Mouse (Mus musculus): ENCODE measurements around the gene Gm10334. TPM values are rescaled to one million over a fixed set of nuclear protein-coding genes. Genes with fewer than 3 reads are reported as not detected.
"Not testable (repeated sequence)": the region's sequence is repeated elsewhere in the genome, so short reads cannot be mapped to it uniquely, and the experiment has no call there.

Gm10334 gene
- 0.28 and 0.30 TPM in 2 replicates for polyA plus RNA-seq (2012; rRNA removed)

DNA sequence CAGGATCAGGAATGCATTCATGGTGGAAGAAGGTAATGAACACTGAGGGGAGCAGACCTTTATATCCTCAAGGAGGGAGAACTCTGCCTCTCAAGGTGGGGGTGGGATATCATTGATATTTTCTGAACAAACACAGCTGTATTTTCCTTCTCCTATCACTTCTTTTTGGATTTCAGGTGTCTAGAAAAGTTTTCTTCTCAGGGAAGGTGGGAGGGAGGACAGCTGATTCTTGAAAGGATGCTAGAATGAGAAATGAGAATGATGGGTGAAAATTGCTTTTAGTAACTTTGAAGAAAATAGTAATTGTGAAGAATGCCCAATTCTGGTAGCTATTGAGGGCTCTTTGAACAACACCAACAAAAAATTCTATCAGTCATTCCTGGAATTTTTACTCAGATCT is at the start of gene Gm10334:
Gm10334 (minus strand) TSS at position 101 of the 400 bp plus-strand sequence.
- not testable (repeated sequence) for DNase-seq; H3K27me3 ChIP-seq (ENCODE audit: control insufficient read depth, insufficient read depth, low read length); H3K36me3 ChIP-seq (ENCODE audit: control insufficient read depth, insufficient read depth, low read length); H3K4me3 ChIP-seq (ENCODE audit: control insufficient read depth, insufficient read depth, low read length); H3K4me1 ChIP-seq (replicated peaks; ENCODE audit: control insufficient read depth, insufficient read depth, low read length); H3K27ac ChIP-seq (ENCODE audit: control insufficient read depth, insufficient read depth, low read length)

DNA sequence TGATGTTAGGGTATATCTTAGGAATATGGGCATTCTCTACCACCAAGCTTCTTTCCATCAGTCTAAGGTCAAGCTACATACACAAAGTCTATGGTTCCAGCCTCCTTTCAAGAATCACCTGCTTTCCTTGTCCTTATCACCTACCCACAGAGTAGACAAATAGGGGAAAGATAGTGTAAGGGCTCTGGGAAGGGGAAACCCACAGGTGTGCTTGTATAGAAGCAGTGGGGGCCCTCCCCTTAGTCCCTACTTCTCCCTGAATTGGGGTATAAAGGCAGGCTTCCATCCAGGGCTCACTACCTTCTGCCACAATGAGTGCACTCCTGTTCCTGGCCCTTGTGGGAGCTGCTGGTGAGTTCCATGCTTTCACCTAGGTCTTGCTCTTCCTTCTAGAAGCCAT is 12.7 kb upstream of the Gm10334 start, which contains the start of gene Prss1:
Prss1 (plus strand) TSS at position 301 of the 400 bp plus-strand sequence.
- H3K4me1 ChIP-seq (replicated peaks; ENCODE audit: control insufficient read depth, insufficient read depth, low read length); H3K36me3 ChIP-seq (ENCODE audit: control insufficient read depth, insufficient read depth, low read length): not testable (repeated sequence)

DNA sequence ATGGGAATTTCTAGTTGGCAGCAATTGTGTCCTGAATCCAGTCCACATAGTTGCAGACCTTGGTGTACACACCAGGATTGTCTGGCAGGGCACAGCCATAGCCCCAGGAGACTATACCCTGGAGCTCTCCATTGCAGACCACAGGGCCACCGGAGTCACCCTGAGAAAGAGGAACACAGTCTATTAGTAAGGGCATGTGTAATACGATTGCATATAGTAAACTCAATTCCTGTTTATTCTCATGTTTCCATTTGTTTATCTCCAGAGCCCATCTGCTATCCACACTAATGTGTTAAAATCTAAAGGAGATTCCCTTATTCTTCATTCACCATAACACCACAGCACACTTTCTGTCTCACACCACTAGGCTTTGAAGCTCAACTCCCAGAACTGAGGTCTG is 3.7 kb downstream of the Gm10334 start:
- H3K4me3 ChIP-seq (ENCODE audit: control insufficient read depth, insufficient read depth, low read length), result not testable (repeated sequence)
- no CpG with 5 or more reads among the region's 2 CpGs for WGBS

More for the DNA sequence above, 12.7 kb upstream of the Gm10334 start, which contains the start of gene Prss1:
- not testable (repeated sequence) for H3K27ac ChIP-seq (ENCODE audit: control insufficient read depth, insufficient read depth, low read length); H3K4me3 ChIP-seq (ENCODE audit: control insufficient read depth, insufficient read depth, low read length); H3K27me3 ChIP-seq (ENCODE audit: control insufficient read depth, insufficient read depth, low read length); DNase-seq

More for the DNA sequence above, 3.7 kb downstream of the Gm10334 start:
- not testable (repeated sequence) for H3K4me1 ChIP-seq (replicated peaks; ENCODE audit: control insufficient read depth, insufficient read depth, low read length); H3K27me3 ChIP-seq (ENCODE audit: control insufficient read depth, insufficient read depth, low read length); H3K27ac ChIP-seq (ENCODE audit: control insufficient read depth, insufficient read depth, low read length); DNase-seq; H3K36me3 ChIP-seq (ENCODE audit: control insufficient read depth, insufficient read depth, low read length)

Other genes with a start within 250 kb of the Gm10334 start
- 0.50 and 0.64 TPM in 2 replicates for gene Try4, start 143.9 kb downstream of the Gm10334 start, polyA plus RNA-seq (2012; rRNA removed)
- 0.71 TPM in 1 of 2 replicates, not detected in the other for gene Try5, start 129.3 kb downstream of the Gm10334 start, polyA plus RNA-seq (2012; rRNA removed)
- gene Try10, start 92.0 kb downstream of the Gm10334 start, polyA plus RNA-seq (2012; rRNA removed), result not detected in 2 replicates
- 0.20 and 0.31 TPM in 2 replicates for gene Prss3, start 68.5 kb downstream of the Gm10334 start, polyA plus RNA-seq (2012; rRNA removed)
- gene Gm5771, start 53.8 kb downstream of the Gm10334 start, polyA plus RNA-seq (2012; rRNA removed), result 1.4 and 1.9 TPM in 2 replicates
- gene Prss1, start 12.8 kb upstream of the Gm10334 start, polyA plus RNA-seq (2012; rRNA removed), result 0.62 and 1.0 TPM in 2 replicates
- gene Prss2, start 75.6 kb upstream of the Gm10334 start, polyA plus RNA-seq (2012; rRNA removed), result 9.8 and 13.8 TPM in 2 replicates
- 277 and 293 TPM in 2 replicates for gene Ephb6, start 159.3 kb upstream of the Gm10334 start, polyA plus RNA-seq (2012; rRNA removed)
- gene Trpv6, start 190.3 kb upstream of the Gm10334 start, polyA plus RNA-seq (2012; rRNA removed), result 0.05 TPM in 2 replicates
- not detected in 2 replicates for gene Trpv5, start 234.6 kb upstream of the Gm10334 start, polyA plus RNA-seq (2012; rRNA removed)
- gene Llcfc1, start 238.3 kb upstream of the Gm10334 start, polyA plus RNA-seq (2012; rRNA removed), result not detected in 2 replicates